Mouse (Mus musculus) forebrain, embryonic 14.5 days (tissue): ENCODE measurements around the gene Gm20388. TPM values are rescaled to one million over a fixed set of nuclear protein-coding genes. Genes with fewer than 3 reads are reported as not detected.

Experiments used
- ATAC-seq: fragments of 200-750 bp; cut with Nextera tagmentation; 2 replicates; pipeline ENCODE4 v1.8.0; 2017; ENCODE audit warnings: mild to moderate bottlenecking, moderate library complexity
- DNase-seq: peaks from one replicate; pipeline ENCODE4 v3.0.0-alpha.2; 2015; ENCODE audit warnings: low spot score
- H3K27ac ChIP-seq: fragments of 300-500 bp; sonication (generic); 2 replicates; pipeline ENCODE4 v1.5.1; 2014; ENCODE audit warnings: low read depth, mild to moderate bottlenecking, control low read depth, low read length, moderate library complexity
- H3K27me3 ChIP-seq: fragments of 300-500 bp; sonication (generic); replicated peaks from 2 replicates; pipeline ENCODE4 v1.6.1; 2014; ENCODE audit warnings: low read length, control low read depth, mixed read lengths; ENCODE audit not compliant: control insufficient read depth, insufficient read depth
- H3K36me3 ChIP-seq: fragments of 300-500 bp; sonication (generic); 2 replicates; pipeline ENCODE4 v1.6.1; 2014; ENCODE audit warnings: low read length, control low read depth; ENCODE audit not compliant: control insufficient read depth, insufficient read depth
- H3K4me1 ChIP-seq: fragments of 300-500 bp; sonication (generic); 2 replicates; pipeline ENCODE4 v1.6.1; 2014; ENCODE audit warnings: antibody characterized with exemption, low read length, control low read depth; ENCODE audit not compliant: control insufficient read depth, insufficient read depth
- H3K4me2 ChIP-seq: fragments of 300-500 bp; sonication (generic); 2 replicates; pipeline ENCODE4 v1.6.1; 2014; ENCODE audit warnings: mild to moderate bottlenecking, control low read depth, low read length
- H3K4me3 ChIP-seq: fragments of 300-500 bp; sonication (generic); 2 replicates; pipeline ENCODE4 v1.5.1; 2014; ENCODE audit warnings: low read depth, low read length, control low read depth
- H3K9ac ChIP-seq: fragments of 300-500 bp; sonication (generic); 2 replicates; pipeline ENCODE4 v1.6.1; 2014; ENCODE audit warnings: mild to moderate bottlenecking, low read length, control low read depth, moderate library complexity
- H3K9me3 ChIP-seq: fragments of 300-500 bp; sonication (generic); replicated peaks from 2 replicates; pipeline ENCODE4 v1.6.1; 2016; ENCODE audit warnings: low read length, control low read depth, mixed read lengths; ENCODE audit not compliant: control insufficient read depth
- WGBS: fragments of 180-500 bp; shearing (Covaris S2); extraction: QIAGEN DNeasy Blood & Tissue Kit; methylation state at CpG from one replicate; pipeline ENCODE4 v1.1.7; 2014; 5-methylcytosine and 5-hydroxymethylcytosine counted together
- polyA plus RNA-seq: library from polyadenylated mRNA; unstranded; fragments of >200 nt; fragmentation: Nextera tagmentation; extraction: Ambion mirVana; gene quantifications from 2 replicates; pipeline ENCODE4 v1.2.1, GENCODE M21; 2014

Gene Gm20388
- polyA plus RNA-seq, 1 experiment from 2014 or later, result 7.4 TPM

- ATAC-seq (no peak), DNase-seq (no peak)
- 93% methylated on average over 5 of the region's 5 CpGs for WGBS
- no peaks in the 10 kb centered on the region for H3K27me3 ChIP-seq
- no peaks in the 10 kb centered on the region for H3K9me3 ChIP-seq
- H3K4me2 ChIP-seq, result no peak overlapping the region
- H3K4me3 ChIP-seq, result no peak overlapping the region
- H3K4me1 ChIP-seq, result no peaks in the 10 kb centered on the region
- H3K36me3 ChIP-seq, result no peaks in the 10 kb centered on the region
- no peak overlapping the region for H3K27ac ChIP-seq
- no peak overlapping the region for H3K9ac ChIP-seq
Observed at GRCm38 (mm10) chr8:122981646-122982045, 3071.0 kb downstream of the Gm20388 start.

- H3K4me1 ChIP-seq, result no peaks in the 10 kb centered on the region; the same call in 1 of the 2 replicates
Observed at GRCm38 (mm10) chr8:122983178-122983942, 3072.7 kb downstream of the Gm20388 start.

GRCm38 (mm10) chr8:122984175-122984574, 3073.5 kb downstream of the Gm20388 start:
- no peak overlapping the region for H3K27ac ChIP-seq
- H3K27me3 ChIP-seq, result no peaks in the 10 kb centered on the region
- H3K9ac ChIP-seq, result no peak overlapping the region
- no peaks in the 10 kb centered on the region for H3K9me3 ChIP-seq
- no peak overlapping the region for H3K4me3 ChIP-seq
- 89% methylated on average over 3 of the region's 3 CpGs for whole genome bisulfite sequencing
- no peaks in the 10 kb centered on the region for H3K36me3 ChIP-seq
- no peak for ATAC-seq
- DNase-seq, result no peak
- no peaks in the 10 kb centered on the region; the same call in 1 of the 2 replicates for H3K4me1 ChIP-seq
- no peak overlapping the region for H3K4me2 ChIP-seq

More at GRCm38 (mm10) chr8:122983178-122983942, 3072.7 kb downstream of the Gm20388 start:
- no peak overlapping the region for H3K4me3 ChIP-seq
- no peaks in the 10 kb centered on the region for H3K36me3 ChIP-seq
- no peaks in the 10 kb centered on the region for H3K9me3 ChIP-seq
- H3K4me2 ChIP-seq, result no peak overlapping the region
- no peak for ATAC-seq
- no peaks in the 10 kb centered on the region for H3K27me3 ChIP-seq
- DNase-seq, result no peak
- WGBS, result 92% methylated on average over 19 of the region's 19 CpGs
- no peak overlapping the region for H3K9ac ChIP-seq
- H3K27ac ChIP-seq, result no peak overlapping the region

- H3K4me3 ChIP-seq, result no peak overlapping the region
- no peak overlapping the region for H3K9ac ChIP-seq
- no peaks in the 10 kb centered on the region for H3K36me3 ChIP-seq
- H3K4me2 ChIP-seq, result no peak overlapping the region
- no peaks in the 10 kb centered on the region for H3K27me3 ChIP-seq
- no peak overlapping the region for H3K27ac ChIP-seq
- ATAC-seq (no peak), DNase-seq (no peak)
- H3K9me3 ChIP-seq, result no peaks in the 10 kb centered on the region
- H3K4me1 ChIP-seq, result no peaks in the 10 kb centered on the region; the same call in 1 of the 2 replicates
- WGBS, result 93% methylated on average over 8 of the region's 8 CpGs
Observed at GRCm38 (mm10) chr8:122986501-122987184, 3076.0 kb downstream of the Gm20388 start.

GRCm38 (mm10) chr8:122987255-122987654, 3076.6 kb downstream of the Gm20388 start:
- Histone ChIP-seq H3K36me3 (no peaks in the 10 kb centered on the region), H3K4me3 (no peak overlapping the region), H3K4me2 (no peak overlapping the region), H3K9ac (no peak overlapping the region), H3K27ac (no peak overlapping the region), H3K4me1 (no peaks in the 10 kb centered on the region; the same call in 1 of the 2 replicates), H3K9me3 (no peaks in the 10 kb centered on the region), H3K27me3 (no peaks in the 10 kb centered on the region)
- WGBS, result 73% methylated on average over 2 of the region's 2 CpGs
- DNase-seq (no peak), ATAC-seq (no peak)

GRCm38 (mm10) chr8:122988955-122989354, 3078.3 kb downstream of the Gm20388 start:
- Histone ChIP-seq H3K4me2 (no peak overlapping the region), H3K4me3 (no peak overlapping the region), H3K9me3 (no peaks in the 10 kb centered on the region), H3K9ac (no peak overlapping the region), H3K27ac (no peak overlapping the region), H3K4me1 (no peaks in the 10 kb centered on the region; the same call in 1 of the 2 replicates), H3K27me3 (no peaks in the 10 kb centered on the region), H3K36me3 (no peaks in the 10 kb centered on the region)
- WGBS, result 91% methylated on average over 3 of the region's 3 CpGs
- ATAC-seq (no peak), DNase-seq (no peak)

GRCm38 (mm10) chr8:122989976-122990375, 3079.3 kb downstream of the Gm20388 start:
- Histone ChIP-seq H3K36me3 (no peaks in the 10 kb centered on the region), H3K27me3 (no peaks in the 10 kb centered on the region), H3K27ac (no peak overlapping the region), H3K4me3 (no peak overlapping the region), H3K9ac (no peak overlapping the region), H3K4me2 (no peak overlapping the region), H3K9me3 (no peaks in the 10 kb centered on the region), H3K4me1 (no peaks in the 10 kb centered on the region; the same call in 1 of the 2 replicates)
- no peak for DNase-seq
- 96% methylated on average over 2 of the region's 2 CpGs for WGBS
- ATAC-seq, result no peak

GRCm38 (mm10) chr8:122991368-122991767, 3080.7 kb downstream of the Gm20388 start:
- no peak for ATAC-seq
- WGBS, result 91% methylated on average over 5 of the region's 5 CpGs
- no peak overlapping the region for H3K27ac ChIP-seq

GRCm38 (mm10) chr8:122992296-122992695, 3081.7 kb downstream of the Gm20388 start:
- H3K4me1 ChIP-seq, result no peaks in the 10 kb centered on the region; the same call in 1 of the 2 replicates

More at GRCm38 (mm10) chr8:122991368-122991767, 3080.7 kb downstream of the Gm20388 start:
- no peak for DNase-seq
- no peaks in the 10 kb centered on the region for H3K36me3 ChIP-seq
- no peaks in the 10 kb centered on the region for H3K9me3 ChIP-seq
- no peak overlapping the region for H3K4me3 ChIP-seq
- no peak overlapping the region for H3K4me2 ChIP-seq
- no peak overlapping the region for H3K9ac ChIP-seq
- no peaks in the 10 kb centered on the region; the same call in 1 of the 2 replicates for H3K4me1 ChIP-seq
- H3K27me3 ChIP-seq, result no peaks in the 10 kb centered on the region

More at GRCm38 (mm10) chr8:122992296-122992695, 3081.7 kb downstream of the Gm20388 start:
- 59% methylated on average over 2 of the region's 2 CpGs for WGBS
- DNase-seq, result no peak
- Histone ChIP-seq H3K4me2 (no peak overlapping the region), H3K36me3 (no peaks in the 10 kb centered on the region), H3K9me3 (no peaks in the 10 kb centered on the region), H3K9ac (no peak overlapping the region), H3K27me3 (no peaks in the 10 kb centered on the region), H3K27ac (no peak overlapping the region), H3K4me3 (no peak overlapping the region)
- ATAC-seq, result no peak
